Mouse (Mus musculus) lung, postnatal 0 days (tissue): ENCODE data around the gene Wbp11.

Experiments
- CTCF ChIP-seq: IDR thresholded peaks from 2 replicates; pipeline ENCODE4 v1.5.1; 2016; ENCODE audit warnings: antibody characterized with exemption, mild to moderate bottlenecking
- EP300 ChIP-seq: IDR thresholded peaks from 2 replicates; pipeline ENCODE4 v1.6.1; 2016; ENCODE audit warnings: antibody characterized with exemption, mild to moderate bottlenecking, control low read depth

DNA sequence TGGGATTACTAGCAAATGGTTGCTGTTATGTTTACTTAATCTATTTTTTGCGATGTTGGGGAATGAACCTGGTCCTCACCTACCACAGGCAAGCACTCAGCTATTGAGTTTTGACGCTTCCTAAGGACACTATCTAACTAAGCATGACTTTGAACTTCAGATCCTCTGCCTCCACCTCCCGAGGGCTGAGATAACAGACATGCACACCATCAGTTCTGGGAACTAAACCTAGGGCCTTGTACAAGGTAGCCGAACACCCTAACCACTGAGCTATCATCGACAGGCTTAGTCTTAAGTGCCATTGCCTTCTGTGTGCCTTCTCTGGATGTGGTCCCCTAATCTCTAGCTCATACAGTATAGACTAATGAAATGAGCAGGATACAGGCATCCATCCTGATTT, 37.3 kb upstream of the Wbp11 start:
- TF ChIP-seq CTCF = no peak
- TF ChIP-seq EP300 = no peak
